Mouse (Mus musculus) c-Kit-negative CD71-positive TER-119-positive erythroid progenitor cells, embryonic 14.5 days (primary cell): ENCODE results near the gene Gm9844.
"Not testable (repeated sequence)": the region's sequence is repeated elsewhere in the genome, so short reads cannot be mapped to it uniquely, and the experiment has no call there.

Source experiments
- DNase-seq: peaks from one replicate; pipeline ENCODE4 v3.0.0-alpha.2; 2013; ENCODE audit warnings: low read depth, low spot score

The Gm9844 gene

GRCm38 (mm10) chr7:24869532-24870165 is 7.6 kb downstream of the Gm9844 start, which contains the start of the genes Lypd4 and Dmrtc2:
TSS of gene Lypd4 (minus strand) at chr7:24869941.
TSS of gene Dmrtc2 (plus strand) at chr7:24870057.
- no peak for DNase-seq

GRCm38 (mm10) chr7:24877588-24877987 is 15.6 kb downstream of the Gm9844 start:
- no peak for DNase-seq

- no peak for DNase-seq
Measured at GRCm38 (mm10) chr7:24879620-24880019, 17.6 kb downstream of the Gm9844 start.

- DNase-seq, result no peak
Measured at GRCm38 (mm10) chr7:24882416-24883199, 20.6 kb downstream of the Gm9844 start.

- peak; percentile 99 for DNase-seq
Measured at GRCm38 (mm10) chr7:24883896-24884692, 22.1 kb downstream of the Gm9844 start, which contains the start of gene Rps19. TSS of gene Rps19 (plus strand) at chr7:24884371.

- DNase-seq, result no peak
Measured at GRCm38 (mm10) chr7:24884693-24885291, 22.8 kb downstream of the Gm9844 start.

- no peak for DNase-seq
Measured at GRCm38 (mm10) chr7:24885468-24886307, 23.7 kb downstream of the Gm9844 start.

GRCm38 (mm10) chr7:24886308-24886633 is 24.3 kb downstream of the Gm9844 start:
- DNase-seq, result no peak

- no peak for DNase-seq
Measured at GRCm38 (mm10) chr7:24887096-24887495, 25.1 kb downstream of the Gm9844 start.

GRCm38 (mm10) chr7:24889431-24890220 is 27.6 kb downstream of the Gm9844 start:
- DNase-seq, result no peak

- DNase-seq, result peak; percentile 72
Measured at GRCm38 (mm10) chr7:24890281-24891216, 28.5 kb downstream of the Gm9844 start.

GRCm38 (mm10) chr7:24891241-24892124 is 29.5 kb downstream of the Gm9844 start:
- no peak for DNase-seq

- no peak for DNase-seq
Measured at GRCm38 (mm10) chr7:24892125-24892583, 30.1 kb downstream of the Gm9844 start.

GRCm38 (mm10) chr7:24895749-24896148 is 33.7 kb downstream of the Gm9844 start:
- not testable (repeated sequence) for DNase-seq

GRCm38 (mm10) chr7:24896269-24896668 is 34.3 kb downstream of the Gm9844 start:
- DNase-seq, result no peak

- no peak for DNase-seq
Measured at GRCm38 (mm10) chr7:24897224-24897623, 35.2 kb downstream of the Gm9844 start, which contains the start of gene Cd79a. TSS of gene Cd79a (plus strand) at chr7:24897381.

GRCm38 (mm10) chr7:24897959-24898358 is 35.9 kb downstream of the Gm9844 start:
- DNase-seq, result no peak

- DNase-seq, result no peak
Measured at GRCm38 (mm10) chr7:24901114-24901513, 39.1 kb downstream of the Gm9844 start.
